Mouse (Mus musculus) left cerebral cortex, postnatal 36 days (tissue): ENCODE data around the gene Kif21a. TPM values are rescaled to one million over a fixed set of nuclear protein-coding genes. Genes with fewer than 3 reads are reported as not detected.
A peak's percentile ranks its signal among the peaks of the same experiment; 100 is the strongest.

ENCODE experiments used
- DNase-seq, 2 experiments: peaks; one replicate each; pipeline ENCODE4 v3.0.0; 2021 to 2022; ENCODE audit warnings: low spot score in 2 of 2, mixed read lengths in 1 of 2
- intact Hi-C: fragments of 180-260 bp; cut with DNase I; formaldehyde crosslinking; loops from one replicate; pipeline ENCODE4 v1.15.1; 2025
- total RNA-seq, 2 experiments: library from RNA; stranded (reverse); gene quantifications; 2 replicates each; pipeline ENCODE4 v1.2.3; 2021

Gene Kif21a
- total RNA-seq, 2 experiments from 2014 or later, result 120 to 130 TPM

DNA sequence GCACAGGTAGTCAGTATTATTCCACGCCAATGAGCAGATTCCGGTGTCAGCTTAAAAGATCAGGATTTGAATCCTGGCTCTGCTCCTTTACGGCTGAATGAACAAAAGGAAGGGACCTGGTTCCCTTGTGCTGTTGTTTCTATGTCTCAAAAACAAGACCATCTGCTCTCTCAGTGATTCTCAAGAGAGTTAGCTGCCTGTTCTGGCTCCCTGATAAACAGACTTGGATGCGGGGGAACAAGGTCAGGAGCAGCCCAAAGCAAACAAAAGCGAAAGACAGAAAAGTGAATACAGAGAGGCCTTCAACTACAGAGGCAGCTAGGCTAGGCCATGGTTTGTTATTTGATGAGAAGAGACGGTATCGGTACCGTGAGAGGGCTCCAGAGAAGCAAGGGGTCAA is 27.5 kb downstream of the Kif21a start:
- intact Hi-C loops, result no loop called here
- DNase-seq, result no peak

DNA sequence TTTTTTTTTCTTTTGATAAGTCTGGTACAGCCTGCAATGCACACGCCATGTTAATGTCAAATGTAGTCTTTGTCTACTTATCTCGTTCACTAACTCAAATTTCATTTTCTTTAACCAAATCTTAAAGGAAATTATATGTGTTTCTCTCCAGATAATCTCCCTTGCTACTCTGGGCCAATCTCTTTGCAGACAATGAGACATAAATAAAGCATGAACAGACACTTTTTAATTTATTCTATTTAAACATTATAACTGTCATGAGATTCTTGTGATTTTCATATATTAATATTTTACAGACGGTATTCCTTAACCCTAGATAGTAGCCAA is 30.9 kb downstream of the Kif21a start:
- no peak for DNase-seq
- intact Hi-C loops, result no loop called here

DNA sequence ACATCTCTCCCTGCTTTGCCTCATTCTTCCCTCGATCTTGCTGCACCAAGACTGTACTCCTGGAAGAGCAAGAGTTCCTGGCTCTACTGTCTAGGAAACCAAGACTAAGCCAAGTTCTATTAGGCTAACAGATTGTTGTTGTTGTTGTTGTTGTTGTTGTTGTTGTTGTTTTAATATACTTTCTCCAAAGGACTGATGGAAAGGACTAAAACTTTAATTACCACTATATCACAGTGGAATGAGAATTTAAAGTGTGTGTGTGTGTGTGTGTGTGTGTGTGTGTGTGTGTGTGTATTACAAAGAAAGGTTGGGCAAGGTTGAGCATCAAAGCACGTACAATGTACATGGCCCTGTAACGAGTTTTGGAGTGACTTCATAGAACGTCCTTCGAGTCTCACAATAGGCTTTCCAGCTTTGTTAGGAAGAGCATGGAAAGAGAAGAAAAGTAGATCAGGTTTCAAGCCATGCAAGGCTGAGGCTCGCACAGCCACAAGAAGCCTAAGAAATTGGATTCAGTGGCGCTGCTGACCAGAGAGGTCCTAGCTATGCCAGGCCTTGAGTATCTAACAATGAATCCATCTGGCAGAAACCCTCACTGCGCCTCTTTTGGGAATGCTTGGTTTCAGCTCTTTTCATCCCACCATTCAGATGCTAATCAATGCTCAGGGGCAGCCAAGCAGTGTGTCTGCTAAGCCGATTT is 31.4 kb downstream of the Kif21a start:
- intact Hi-C loops, result no loop called here
- DNase-seq, result no peak

DNA sequence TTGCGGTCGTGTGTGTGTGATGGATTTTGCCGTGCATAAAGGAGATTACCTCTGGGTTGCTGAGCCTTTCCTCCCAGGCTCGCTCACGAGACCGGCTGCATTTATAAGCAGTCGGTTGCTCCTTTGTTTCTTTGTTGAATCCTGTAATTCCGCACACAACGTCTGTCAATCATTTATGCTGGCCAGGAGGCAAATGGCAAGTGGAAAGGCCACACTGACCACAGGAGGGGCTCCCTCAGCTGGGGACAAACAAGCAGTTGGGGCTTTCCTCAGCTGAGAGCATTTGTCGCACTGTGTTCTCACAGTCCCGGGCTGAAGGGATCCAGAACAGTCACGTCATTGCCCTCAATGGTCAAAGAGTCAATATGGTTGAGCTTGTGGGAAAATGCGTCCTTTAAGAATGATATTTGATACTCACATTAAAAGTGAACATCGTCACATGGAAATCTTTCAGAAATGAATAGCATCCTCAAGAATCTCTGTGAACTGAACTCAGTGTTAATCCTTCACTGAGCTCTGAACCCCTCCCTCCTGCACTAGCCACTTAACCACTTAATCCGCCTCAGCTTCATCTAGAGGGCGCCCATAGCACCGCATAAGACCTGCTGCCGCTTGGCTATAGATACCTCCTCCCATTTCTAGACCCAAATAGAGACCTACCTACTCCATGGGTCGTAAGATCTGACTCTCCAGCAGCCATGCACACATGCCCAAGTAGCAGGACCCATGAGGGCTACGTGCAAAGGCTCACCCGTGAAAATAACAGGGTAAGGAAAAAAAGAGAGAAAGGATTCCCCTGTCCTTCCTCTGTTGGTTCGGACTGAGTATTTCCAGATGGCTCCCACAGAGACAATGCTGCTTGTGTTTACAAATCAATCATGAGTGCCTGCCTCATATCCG is 32.2 kb downstream of the Kif21a start:
- no peak for DNase-seq
- intact Hi-C loops, result no loop called here

DNA sequence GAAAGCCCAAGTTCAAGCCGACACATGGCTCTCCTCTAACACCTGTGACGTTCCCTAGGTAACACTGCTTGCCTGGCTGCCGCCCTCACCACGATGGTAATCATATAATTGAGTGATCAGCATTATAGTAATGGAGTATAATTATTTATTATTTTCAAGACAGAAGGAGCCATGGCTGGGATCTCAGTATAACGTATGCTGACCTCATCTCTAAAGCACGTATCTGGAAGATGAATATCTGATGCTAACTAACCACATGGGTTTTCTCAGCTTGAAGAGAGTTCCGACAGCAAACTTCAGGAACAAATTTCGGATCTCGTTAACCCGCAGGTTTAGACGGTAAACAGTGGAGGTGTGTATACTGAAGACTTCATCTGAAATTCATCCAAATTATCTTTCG is 33.4 kb downstream of the Kif21a start:
- intact Hi-C loops, result no loop called here
- no peak for DNase-seq

DNA sequence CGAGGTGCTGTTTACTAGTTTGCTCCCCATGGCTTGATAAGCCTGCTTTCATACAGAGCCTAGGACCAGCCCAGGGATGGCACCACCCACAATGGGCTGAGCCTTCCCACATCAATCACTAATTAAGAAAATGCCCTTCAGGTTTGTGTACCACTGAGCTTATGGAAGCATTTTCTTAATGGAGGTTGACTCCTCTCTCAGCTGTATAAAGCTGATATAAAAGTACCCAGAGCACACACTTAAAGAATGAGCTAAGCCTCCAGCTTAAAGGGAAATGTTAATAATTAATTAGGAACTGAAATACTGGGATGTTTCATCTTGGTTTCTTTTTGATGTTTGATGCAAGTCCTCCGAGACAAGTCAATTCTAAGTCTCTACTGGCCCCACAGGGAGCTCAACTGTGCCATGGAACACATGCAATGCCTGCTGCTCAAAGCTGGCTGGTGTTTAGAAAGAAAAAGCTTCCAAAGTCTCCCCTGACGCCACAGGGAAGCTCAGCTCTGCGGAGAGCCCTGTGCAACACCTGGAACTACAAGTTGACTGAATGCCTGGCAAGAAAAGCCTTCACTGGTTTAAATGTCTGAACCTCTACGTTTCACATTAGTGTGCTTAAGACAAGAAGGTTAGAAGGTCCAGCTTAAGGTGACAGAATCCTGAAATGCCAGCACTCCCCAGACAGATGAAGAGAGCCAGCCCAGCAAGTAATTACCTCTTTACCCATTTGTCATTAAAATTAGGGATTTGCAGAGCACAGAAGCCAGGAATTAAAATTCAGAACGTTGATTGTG is 36.8 kb downstream of the Kif21a start:
- no peak for DNase-seq
- intact Hi-C loops, result no loop called here

DNA sequence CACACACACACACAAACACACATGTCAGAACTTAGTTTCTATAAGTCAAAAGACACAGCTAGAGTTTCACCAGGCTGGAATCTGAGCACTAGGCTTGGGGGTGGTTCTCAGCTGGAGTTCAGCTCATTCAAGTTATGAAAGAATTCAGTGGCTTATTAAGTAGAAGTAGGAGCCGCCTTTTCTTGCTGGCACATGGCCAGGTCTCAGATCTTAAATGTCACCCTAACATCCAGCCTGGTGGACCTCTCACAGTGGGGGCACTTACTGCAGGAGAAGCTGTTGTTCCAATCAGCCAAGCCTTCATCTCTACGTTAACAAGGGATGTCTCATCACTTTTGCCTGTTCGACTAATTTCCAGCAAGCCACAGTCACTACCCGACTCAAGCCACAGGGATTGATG is 39.5 kb downstream of the Kif21a start:
- DNase-seq, result no peak
- intact Hi-C loops, result no loop called here

DNA sequence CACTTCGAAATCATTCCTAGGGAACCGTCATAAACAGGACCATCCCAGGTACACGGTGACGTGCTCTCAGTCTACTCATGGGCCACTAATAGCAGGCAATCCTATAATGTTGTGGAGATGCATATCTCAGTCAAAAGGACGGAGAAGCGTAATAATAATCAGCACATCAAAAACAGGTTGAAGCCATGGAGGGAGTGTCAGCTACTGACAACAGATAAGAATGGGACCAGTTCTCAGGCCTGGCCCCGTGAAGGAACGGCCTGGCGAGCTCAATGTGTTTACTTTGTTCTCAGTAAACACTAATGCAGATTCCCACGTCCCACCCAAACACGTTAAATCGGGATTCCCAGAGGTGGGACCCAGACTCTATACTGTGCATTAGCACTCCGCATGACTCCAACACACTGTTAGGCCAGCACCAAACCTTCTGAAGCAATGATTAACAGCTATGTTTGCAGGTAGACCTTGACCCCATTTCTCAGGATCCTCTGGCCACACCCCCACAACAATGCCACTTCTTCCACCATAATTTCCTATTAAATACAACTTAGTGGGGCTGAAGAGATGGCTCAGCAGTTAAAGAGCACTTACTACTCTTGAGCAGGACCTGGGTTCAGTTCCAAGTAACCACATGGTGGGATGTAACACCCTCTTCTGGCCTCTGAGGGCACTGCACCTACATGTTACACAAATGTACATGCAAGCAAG is 42.5 kb downstream of the Kif21a start:
- no peak for DNase-seq

DNA sequence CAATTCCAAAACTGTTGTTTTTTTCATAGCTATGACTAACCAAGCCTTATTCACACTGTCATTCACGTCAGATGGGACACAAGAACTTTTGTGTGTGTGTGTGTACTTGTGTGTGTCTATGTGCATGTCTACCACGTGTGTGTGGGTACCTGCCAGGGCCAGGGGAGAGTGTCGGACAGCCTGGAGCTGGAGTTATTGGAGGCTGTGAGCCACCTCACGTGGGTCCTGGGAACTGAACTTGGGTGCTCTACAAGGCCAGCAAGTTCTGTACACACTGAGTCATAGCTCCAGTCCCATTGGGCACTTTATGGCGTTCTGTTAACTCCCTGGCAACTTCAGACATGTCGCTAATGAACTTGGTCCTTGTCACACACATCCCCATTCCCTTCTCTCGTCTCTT is 45.0 kb downstream of the Kif21a start:
- intact Hi-C loops, result no loop called here

More for the DNA sequence above, 42.5 kb downstream of the Kif21a start:
- intact Hi-C loops, result no loop called here

DNA sequence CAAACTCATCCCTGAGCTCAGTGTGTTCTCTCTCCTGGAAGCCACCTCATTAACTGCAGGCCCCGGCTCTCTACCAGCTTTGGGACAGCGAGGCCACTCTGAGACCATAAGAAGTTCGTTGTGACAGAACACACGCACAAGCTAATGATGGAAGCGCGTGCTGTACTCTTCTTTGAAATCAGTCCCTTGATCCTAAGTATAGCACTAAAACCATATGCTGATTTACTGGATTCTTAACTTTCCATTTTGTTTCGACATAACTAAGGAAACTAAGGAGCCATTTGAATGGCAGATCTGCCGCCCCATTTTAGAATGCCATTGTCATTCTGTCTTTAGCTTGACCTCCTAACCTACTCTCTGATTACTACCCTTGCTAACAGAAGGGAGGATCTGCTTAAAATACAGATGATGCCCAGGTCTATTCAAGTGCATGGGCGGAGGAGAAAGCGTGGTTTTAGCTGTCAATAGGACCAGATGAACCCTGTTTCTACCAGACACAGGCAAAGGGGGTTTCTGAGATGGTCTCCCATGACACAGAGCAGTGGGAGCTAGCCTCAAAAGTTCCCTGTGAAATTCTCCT is 48.6 kb downstream of the Kif21a start:
- DNase-seq, result no peak
- intact Hi-C loops, result no loop called here

More for the DNA sequence above, 45.0 kb downstream of the Kif21a start:
- no peak for DNase-seq

DNA sequence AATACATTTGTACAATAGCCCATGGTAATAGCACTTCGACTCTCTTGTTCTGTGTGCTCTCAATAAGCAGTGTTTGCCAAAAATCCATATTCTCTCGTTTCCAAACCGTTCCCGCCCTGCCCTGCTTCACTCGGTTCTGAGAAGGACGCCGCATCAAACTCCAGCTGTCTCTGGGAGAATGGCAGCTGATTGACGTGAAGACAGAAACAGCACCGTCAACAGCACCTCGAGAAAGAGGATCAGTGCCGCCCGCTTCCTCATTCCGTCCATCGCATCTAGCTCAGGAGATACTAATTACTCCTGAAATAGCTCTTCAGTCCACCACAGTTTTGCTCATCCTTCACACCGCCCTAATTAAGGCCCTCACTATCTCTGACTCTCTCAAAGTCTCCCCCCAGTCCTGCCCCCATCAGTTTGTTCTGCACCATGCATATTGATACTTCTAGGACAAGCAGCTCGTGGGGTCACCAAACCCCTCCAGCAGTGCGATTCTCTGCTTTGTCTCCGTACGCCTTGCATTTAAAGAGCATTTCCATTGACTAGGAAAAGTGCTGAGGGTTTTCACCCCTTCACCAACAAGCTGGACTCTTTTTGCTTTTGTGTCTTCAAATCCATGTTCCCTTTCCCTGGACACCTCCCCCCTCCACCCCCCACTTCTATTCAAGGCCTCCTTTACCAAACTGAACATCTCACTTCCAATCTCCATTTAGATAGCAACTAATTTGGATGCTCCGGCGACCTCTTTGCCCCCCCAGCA is 49.3 kb downstream of the Kif21a start:
- DNase-seq, result no peak
- intact Hi-C loops, result no loop called here

DNA sequence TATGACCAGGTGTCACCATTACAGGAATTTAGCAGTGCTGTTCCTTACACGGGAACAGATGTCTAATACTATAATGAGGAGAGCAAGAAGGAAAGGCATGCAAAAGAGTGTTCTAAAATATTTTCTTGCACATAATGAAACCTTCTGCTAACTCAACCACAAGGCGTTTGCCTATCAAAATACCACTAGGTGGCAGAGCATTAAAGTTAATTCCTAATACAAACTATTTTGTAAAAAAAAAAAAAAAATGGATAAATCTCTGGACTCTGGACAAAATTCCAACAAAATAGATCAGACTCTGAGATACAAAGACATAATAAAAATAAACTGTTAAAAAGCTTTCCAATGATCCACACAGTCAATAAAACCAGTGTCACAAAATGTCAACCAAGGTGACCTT is 56.9 kb downstream of the Kif21a start:
- intact Hi-C loops, result loop anchor here (5.0 kb wide), 2 partner anchors 54 to 309 kb away; partner anchors contain the start of gene Kif21a
- no peak for DNase-seq

DNA sequence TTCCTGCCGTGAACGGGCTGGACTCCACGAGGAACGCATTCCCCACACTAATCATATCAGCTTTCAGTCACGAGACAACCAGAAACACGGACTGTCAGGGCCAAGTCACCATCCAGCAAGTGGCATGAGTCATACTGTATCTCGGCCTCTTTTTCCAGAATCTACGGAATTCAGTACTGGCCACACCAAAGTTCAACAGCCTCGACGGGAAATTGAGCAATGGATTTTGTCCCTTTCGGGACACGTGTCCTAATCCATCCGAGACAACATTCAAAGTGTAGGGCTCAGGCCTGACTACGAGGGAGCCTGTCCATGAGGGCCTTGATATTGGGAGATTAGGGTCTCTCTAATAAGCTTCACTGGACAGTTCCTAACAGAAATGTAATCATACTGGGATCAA is 57.4 kb downstream of the Kif21a start:
- intact Hi-C loops, result loop anchor here (5.0 kb wide), 2 partner anchors 55 to 310 kb away; partner anchors contain the start of gene Kif21a

DNA sequence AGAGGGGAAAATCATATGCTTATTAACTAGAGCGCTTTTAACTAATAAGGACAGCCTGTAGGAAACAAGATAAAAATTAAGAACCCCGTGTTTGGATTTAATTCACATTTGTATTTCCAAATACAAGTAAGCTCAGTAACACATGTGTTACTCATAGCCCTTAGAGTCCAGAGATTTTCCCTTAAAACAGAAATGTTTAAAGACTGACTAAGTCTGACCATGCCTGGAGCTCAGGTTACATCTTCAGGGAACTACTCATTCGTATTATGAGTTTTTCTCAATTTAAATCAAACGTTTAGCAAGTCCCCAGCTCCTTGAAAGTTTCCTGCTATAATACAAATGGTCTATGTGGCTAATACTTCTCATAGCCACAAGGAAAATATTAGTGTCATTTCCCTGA is 57.9 kb downstream of the Kif21a start:
- intact Hi-C loops, result loop anchor here (5.0 kb wide), 2 partner anchors 55 to 310 kb away; partner anchors contain the start of gene Kif21a
- DNase-seq, result no peak

More for the DNA sequence above, 57.4 kb downstream of the Kif21a start:
- no peak for DNase-seq

DNA sequence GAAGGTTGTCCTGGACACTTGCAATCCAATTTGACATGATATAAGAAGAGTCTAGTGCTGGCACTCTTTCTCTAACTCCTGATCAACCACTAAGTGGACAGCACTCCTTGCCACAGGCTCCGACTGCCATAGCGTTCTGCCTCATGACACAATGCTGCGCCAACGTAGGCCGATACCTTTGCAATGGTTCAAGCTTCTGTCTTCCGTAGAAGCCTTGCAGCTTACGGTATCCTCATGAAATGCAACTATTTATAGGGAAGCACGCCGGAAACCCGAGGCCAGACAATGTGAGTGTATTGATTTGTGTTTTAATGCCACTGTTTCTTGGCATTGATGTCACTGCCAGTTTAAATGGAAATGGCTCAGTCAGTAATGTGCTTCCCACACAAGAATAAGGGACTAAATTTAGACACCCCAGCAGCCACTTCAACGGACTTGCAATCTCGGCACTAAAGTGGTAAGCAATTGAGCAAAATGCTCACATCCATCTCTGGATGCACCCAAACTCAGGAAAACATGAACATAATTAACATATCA is 62.0 kb downstream of the Kif21a start:
- DNase-seq, result peak in 1 of 2 experiments; percentile 20
- intact Hi-C loops, result no loop called here

DNA sequence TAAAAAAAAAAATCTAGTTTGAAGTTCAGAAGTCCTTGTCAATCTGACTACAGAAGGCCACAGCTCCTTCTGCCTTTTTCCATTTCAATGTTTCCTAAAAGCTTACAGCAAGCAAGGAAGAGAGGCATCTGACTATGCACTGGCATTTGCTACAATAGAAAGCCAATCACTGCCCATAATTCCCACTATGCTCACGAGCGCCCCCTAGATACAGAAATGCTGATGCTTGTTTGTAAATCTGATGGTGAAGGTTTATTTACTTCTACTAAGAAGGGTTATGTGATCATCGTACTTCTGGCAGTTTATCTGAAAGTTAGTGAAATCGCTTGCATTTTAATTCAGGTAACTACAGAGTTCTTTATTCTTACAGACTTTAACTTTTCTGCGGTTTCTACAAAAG is 73.8 kb downstream of the Kif21a start:
- intact Hi-C loops, result no loop called here
- DNase-seq, result no peak

DNA sequence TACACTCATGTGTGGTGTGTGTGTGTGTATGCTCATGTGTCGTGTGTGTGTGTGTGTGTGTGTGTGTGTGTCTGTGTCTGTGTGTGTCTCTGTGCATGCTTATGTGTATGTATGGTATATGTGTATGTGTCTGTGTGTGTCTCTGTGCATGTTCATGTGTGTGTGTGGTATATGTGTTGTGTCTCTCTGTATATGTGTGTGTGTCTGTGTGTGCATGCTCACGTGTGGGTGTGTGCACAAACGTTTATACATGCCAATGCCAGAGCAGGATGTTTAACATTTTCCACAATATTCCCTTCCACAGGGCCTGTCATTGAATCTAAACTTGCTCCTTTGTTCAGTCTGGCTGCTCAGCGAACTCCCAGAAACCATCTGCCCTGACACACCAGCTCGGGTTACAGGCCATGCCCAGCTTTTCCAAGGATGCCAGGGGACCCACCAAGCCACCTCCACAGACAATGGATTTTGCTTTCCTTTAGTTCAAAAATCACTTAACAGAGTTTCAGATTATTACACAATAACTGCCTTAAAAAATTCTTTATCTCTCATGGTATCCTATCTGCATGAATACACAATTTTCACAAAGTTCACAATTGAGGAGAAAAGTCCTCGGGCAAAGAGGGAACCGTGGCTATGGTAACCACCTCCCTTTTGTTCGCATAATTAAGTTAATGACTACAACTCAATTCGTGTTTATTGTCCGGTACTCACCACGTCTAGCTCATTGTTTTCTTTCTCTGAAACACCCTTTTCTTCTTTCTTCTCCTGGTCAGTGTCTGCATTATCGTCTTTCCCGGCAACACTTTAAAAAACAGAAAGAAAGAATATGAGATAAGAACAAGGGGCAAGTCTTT is 77.6 kb downstream of the Kif21a start:
- intact Hi-C loops, result no loop called here

More for the DNA sequence above, 77.6 kb downstream of the Kif21a start:
- no peak for DNase-seq
